Mouse (Mus musculus) liver, adult 2 months (tissue): Measurements from ENCODE around the gene Cd300lb.

Experiments used
- CTCF ChIP-seq: fragments of 200-500 bp; IDR thresholded peaks from 2 replicates; pipeline ENCODE4 v1.5.1; 2011; ENCODE audit warnings: low read depth, low read length, control low read depth
- POLR2A ChIP-seq: fragments of 200-500 bp; IDR thresholded peaks from 2 replicates; pipeline ENCODE4 v1.6.1; 2011; ENCODE audit warnings: low read length, control low read depth; ENCODE audit not compliant: insufficient read depth; ENCODE audit errors: extremely low read depth

GRCm38 (mm10) chr11:114929581-114929980 is 4.6 kb downstream of the Cd300lb start:
- no peak for TF ChIP-seq CTCF
- no peak for TF ChIP-seq POLR2A
